Mouse (Mus musculus): ENCODE results near the gene Adam17. TPM values are rescaled to one million over a fixed set of nuclear protein-coding genes. Genes with fewer than 3 reads are reported as not detected.
"Not testable (repeated sequence)": the region's sequence is repeated elsewhere in the genome, so short reads cannot be mapped to it uniquely, and the experiment has no call there.

Gene Adam17
- 10 to 100 TPM; 48.9 to 57.0 TPM for total RNA-seq (2021)
- long read RNA-seq, experiment 1, full-length matches to known transcripts, result 12 of 18 reads
- long read RNA-seq, experiment 1, partial matches to known transcripts, result 4 of 18 reads
- long read RNA-seq, experiment 1, other reads (novel, unspliced or antisense), result 2 of 18 reads
- long read RNA-seq, experiment 2, full-length matches to known transcripts, result 25 of 40 reads
- long read RNA-seq, experiment 2, partial matches to known transcripts, result 12 of 40 reads
- long read RNA-seq, experiment 2, other reads (novel, unspliced or antisense), result 3 of 40 reads

GRCm38 (mm10) chr12:21373100-21373819, at the start of gene Adam17:
Gene Adam17 (minus strand): TSS chr12:21373632.
- peak; percentile 82 to 91 for DNase-seq (ENCODE audit: low spot score in 2 of 2)

GRCm38 (mm10) chr12:21418621-21419131, 45.2 kb upstream of the Adam17 start:
- no peak for DNase-seq (ENCODE audit: low spot score in 2 of 2)

GRCm38 (mm10) chr12:21418083-21418482, 44.7 kb upstream of the Adam17 start:
- no peak for DNase-seq (ENCODE audit: low spot score in 2 of 2)

- DNase-seq (ENCODE audit: low spot score in 2 of 2), result peak; percentile 90 to 95
These were observed 44.0 kb upstream of the Adam17 start, which contains the start of gene Ywhaq for GRCm38 (mm10) chr12:21417100-21418070. Gene Ywhaq (minus strand): TSS chr12:21417637.

GRCm38 (mm10) chr12:21416506-21416905, 43.1 kb upstream of the Adam17 start:
- no peak for DNase-seq (ENCODE audit: low spot score in 2 of 2)

- DNase-seq (ENCODE audit: low spot score in 2 of 2), result no peak
These were observed 37.2 kb upstream of the Adam17 start for GRCm38 (mm10) chr12:21410620-21411019.

GRCm38 (mm10) chr12:21409651-21410050, 36.2 kb upstream of the Adam17 start:
- DNase-seq (ENCODE audit: low spot score in 2 of 2), result no peak

GRCm38 (mm10) chr12:21408789-21409367, 35.4 kb upstream of the Adam17 start:
- DNase-seq (ENCODE audit: low spot score in 2 of 2), result no peak

- no peak for DNase-seq (ENCODE audit: low spot score in 2 of 2)
These were observed 29.3 kb upstream of the Adam17 start for GRCm38 (mm10) chr12:21402771-21403170.

GRCm38 (mm10) chr12:21386201-21386600, 12.8 kb upstream of the Adam17 start:
- no peak for DNase-seq (ENCODE audit: low spot score in 2 of 2)

GRCm38 (mm10) chr12:21378765-21379346, 5.4 kb upstream of the Adam17 start:
- not testable (repeated sequence) for DNase-seq (ENCODE audit: low spot score in 2 of 2)

GRCm38 (mm10) chr12:21375376-21376157, 2.1 kb upstream of the Adam17 start:
- no peak for DNase-seq (ENCODE audit: low spot score in 2 of 2)

GRCm38 (mm10) chr12:21373820-21374475, 516 bp upstream of the Adam17 start:
- DNase-seq (ENCODE audit: low spot score in 2 of 2), result no peak

- DNase-seq (ENCODE audit: low spot score in 2 of 2), result no peak
These were observed 3.3 kb downstream of the Adam17 start for GRCm38 (mm10) chr12:21370035-21370611.

- no peak for DNase-seq (ENCODE audit: low spot score in 2 of 2)
These were observed 4.4 kb downstream of the Adam17 start for GRCm38 (mm10) chr12:21369087-21369410.

GRCm38 (mm10) chr12:21368376-21369086, 4.9 kb downstream of the Adam17 start:
- no peak for DNase-seq (ENCODE audit: low spot score in 2 of 2)

GRCm38 (mm10) chr12:21364624-21365435, 8.6 kb downstream of the Adam17 start:
- no peak for DNase-seq (ENCODE audit: low spot score in 2 of 2)
